Mouse (Mus musculus): ENCODE measurements around the gene Prdm16.
A peak's percentile ranks its signal among the peaks of the same experiment; 100 is the strongest.

Prdm16 gene

GRCm38 (mm10) chr4:154420749-154421148, 215.9 kb downstream of the Prdm16 start:
- DNase-seq (ENCODE audit: low spot score in 2 of 2) = no peak

- DNase-seq (ENCODE audit: low spot score in 2 of 2) = no peak
Observed at GRCm38 (mm10) chr4:154419766-154420165, 216.9 kb downstream of the Prdm16 start.

- DNase-seq (ENCODE audit: low spot score in 2 of 2) = no peak
Observed at GRCm38 (mm10) chr4:154418993-154419392, 217.7 kb downstream of the Prdm16 start.

- no peak for DNase-seq (ENCODE audit: low spot score in 2 of 2)
Observed at GRCm38 (mm10) chr4:154418327-154418744, 218.3 kb downstream of the Prdm16 start.

GRCm38 (mm10) chr4:154416728-154417127, 219.9 kb downstream of the Prdm16 start:
- DNase-seq (ENCODE audit: low spot score in 2 of 2) = no peak

- no peak for DNase-seq (ENCODE audit: low spot score in 2 of 2)
Observed at GRCm38 (mm10) chr4:154414885-154415284, 221.8 kb downstream of the Prdm16 start.

- DNase-seq (ENCODE audit: low spot score in 2 of 2) = no peak
Observed at GRCm38 (mm10) chr4:154410559-154410958, 226.1 kb downstream of the Prdm16 start.

- no peak for DNase-seq (ENCODE audit: low spot score in 2 of 2)
Observed at GRCm38 (mm10) chr4:154409841-154410240, 226.8 kb downstream of the Prdm16 start.

- DNase-seq (ENCODE audit: low spot score in 2 of 2) = peak in 1 of 2 experiments; percentile 30
Observed at GRCm38 (mm10) chr4:154409237-154409721, 227.4 kb downstream of the Prdm16 start.

GRCm38 (mm10) chr4:154402948-154403347, 233.7 kb downstream of the Prdm16 start:
- DNase-seq (ENCODE audit: low spot score in 2 of 2) = no peak

- DNase-seq (ENCODE audit: low spot score in 2 of 2) = peak; percentile 37 to 66
Observed at GRCm38 (mm10) chr4:154401982-154402932, 234.4 kb downstream of the Prdm16 start.

GRCm38 (mm10) chr4:154401379-154401778, 235.3 kb downstream of the Prdm16 start:
- DNase-seq (ENCODE audit: low spot score in 2 of 2) = peak; percentile 53 to 56

GRCm38 (mm10) chr4:154400256-154401171, 236.2 kb downstream of the Prdm16 start:
- DNase-seq (ENCODE audit: low spot score in 2 of 2) = no peak

GRCm38 (mm10) chr4:154399634-154400033, 237.0 kb downstream of the Prdm16 start:
- no peak for DNase-seq (ENCODE audit: low spot score in 2 of 2)

GRCm38 (mm10) chr4:154396652-154397301, 239.9 kb downstream of the Prdm16 start:
- DNase-seq (ENCODE audit: low spot score in 2 of 2) = no peak

GRCm38 (mm10) chr4:154394123-154394722, 242.4 kb downstream of the Prdm16 start:
- DNase-seq (ENCODE audit: low spot score in 2 of 2) = peak in 1 of 2 experiments; percentile 35

GRCm38 (mm10) chr4:154393196-154394122, 243.2 kb downstream of the Prdm16 start:
- peak; percentile 26 to 40 for DNase-seq (ENCODE audit: low spot score in 2 of 2)

- no peak for DNase-seq (ENCODE audit: low spot score in 2 of 2)
Observed at GRCm38 (mm10) chr4:154392641-154393040, 244.0 kb downstream of the Prdm16 start.

- DNase-seq (ENCODE audit: low spot score in 2 of 2) = no peak
Observed at GRCm38 (mm10) chr4:154390333-154391080, 246.2 kb downstream of the Prdm16 start.

Measured in right cerebral cortex, adult 2 months (tissue).